Comparison of ENCODE assay signal across 28 mouse cellular contexts in genomic region chr2:11774426-11774825, GRCm38 (mm10). TPM values are rescaled to one million over a fixed set of nuclear protein-coding genes. Genes with fewer than 3 reads are reported as not detected.
DNase-seq lines count a peak whose midpoint lies in the region; ATAC-seq lines count a peak whose summit lies in the region.
"Had no signal": no experiment of that assay in that cellular context is flagged by ENCODE, and none has a peak within 500 bp of the region (broad histone marks: within the 10 kb centered on the region; RNA-seq: fewer than 3 reads in every experiment).

No protein-coding gene starts in this region.

- H3K4me1 ChIP-seq in hindbrain, embryonic 13.5 days (replicated peaks), result peaks cover 42% of the 10 kb centered on the region
- H3K4me1 ChIP-seq in hindbrain, embryonic 11.5 days (replicated peaks; ENCODE audit: control insufficient read depth, insufficient read depth, low read length), result peaks cover 2% of the 10 kb centered on the region
- peaks cover 27% of the 10 kb centered on the region for H3K4me1 ChIP-seq in limb, embryonic 13.5 days
- peaks cover 15% of the 10 kb centered on the region for H3K4me1 ChIP-seq in limb, embryonic 10.5 days
- peaks cover 28% of the 10 kb centered on the region for H3K4me1 ChIP-seq in heart, embryonic 12.5 days (replicated peaks)

- DNase-seq in hindbrain, embryonic 11.5 days (ENCODE audit: low spot score), result no peak
- DNase-seq in limb, embryonic 10.5 days (ENCODE audit: low spot score), result no peak
- peak; percentile 5 for DNase-seq in kidney, postnatal 14 days
- no peak for DNase-seq in cerebellum, postnatal 10 days
- DNase-seq: adrenal gland, postnatal 10 days; cerebellum, adult 11 months; cerebellum, adult 9-11 months; heart, adult 2 months; heart, postnatal 10 days; liver, embryonic 13.5 days; lung, adult 18-20 months; lung, postnatal 4 days; midbrain, embryonic 14.5 days; right cerebral cortex, postnatal 25 days; thymus, adult 18-20 months; thymus, postnatal 36 days had no signal

- no peak for ATAC-seq in hindbrain, embryonic 13.5 days (ENCODE audit: low FRiP score)
- ATAC-seq in hindbrain, embryonic 11.5 days (ENCODE audit: low FRiP score), result no peak
- no peak for ATAC-seq in limb, embryonic 13.5 days (ENCODE audit: low FRiP score, low read depth)
- ATAC-seq in heart, embryonic 12.5 days (ENCODE audit: insufficient number of reproducible peaks, low FRiP score), result no peak
- ATAC-seq: forebrain, embryonic 15.5 days; hindbrain, embryonic 16.5 days; lung, postnatal 0 days; Patski had no signal

- WGBS in hindbrain, embryonic 13.5 days, result 92% methylated on average over 10 of the region's 10 CpGs
- WGBS in hindbrain, embryonic 11.5 days, result 87% methylated on average over 10 of the region's 10 CpGs
- 77% methylated on average over 10 of the region's 10 CpGs for WGBS in limb, embryonic 13.5 days
- 85% methylated on average over 10 of the region's 10 CpGs for WGBS in limb, embryonic 10.5 days
- WGBS in heart, embryonic 12.5 days, result 86% methylated on average over 10 of the region's 10 CpGs

- H3K36me3 ChIP-seq in hindbrain, embryonic 13.5 days, result peaks cover 4% of the 10 kb centered on the region; the same call in 1 of the 2 replicates
- no peaks in the 10 kb centered on the region for H3K36me3 ChIP-seq in hindbrain, embryonic 11.5 days (ENCODE audit: control insufficient read depth, insufficient read depth, low read length)
- H3K36me3 ChIP-seq in limb, embryonic 13.5 days, result peaks cover 6% of the 10 kb centered on the region
- peaks cover 4% of the 10 kb centered on the region for H3K36me3 ChIP-seq in limb, embryonic 10.5 days
- H3K36me3 ChIP-seq in heart, embryonic 12.5 days, result peaks cover 5% of the 10 kb centered on the region
- H3K36me3 ChIP-seq: forebrain, embryonic 15.5 days had no signal

- H3K4me3 ChIP-seq in hindbrain, embryonic 13.5 days, result no peak overlapping the region
- H3K4me3 ChIP-seq in hindbrain, embryonic 11.5 days (ENCODE audit: low read depth, low read length), result no peak overlapping the region
- H3K4me3 ChIP-seq in limb, embryonic 13.5 days, result no peak overlapping the region
- no peak overlapping the region for H3K4me3 ChIP-seq in limb, embryonic 10.5 days
- no peak overlapping the region for H3K4me3 ChIP-seq in heart, embryonic 12.5 days
- H3K4me3 ChIP-seq: embryonic facial prominence, embryonic 13.5 days; forebrain, embryonic 10.5 days; forebrain, embryonic 15.5 days; heart, adult 2 months; heart, embryonic 13.5 days; limb, embryonic 15.5 days; liver, embryonic 13.5 days had no signal

- H3K27me3 ChIP-seq in hindbrain, embryonic 13.5 days, result no peaks in the 10 kb centered on the region
- no peaks in the 10 kb centered on the region for H3K27me3 ChIP-seq in hindbrain, embryonic 11.5 days (ENCODE audit: control insufficient read depth, insufficient read depth, low read length)
- no peaks in the 10 kb centered on the region for H3K27me3 ChIP-seq in limb, embryonic 13.5 days
- H3K27me3 ChIP-seq in limb, embryonic 10.5 days (ENCODE audit: low read depth, poor library complexity, severe bottlenecking), result no peaks in the 10 kb centered on the region
- H3K27me3 ChIP-seq in heart, embryonic 12.5 days (replicated peaks), result no peaks in the 10 kb centered on the region
- H3K27me3 ChIP-seq: embryonic facial prominence, embryonic 13.5 days; forebrain, embryonic 15.5 days; heart, embryonic 13.5 days; limb, embryonic 15.5 days; liver, embryonic 13.5 days; Patski had no signal

- no peaks in the 10 kb centered on the region for H3K9me3 ChIP-seq in hindbrain, embryonic 13.5 days
- no peaks in the 10 kb centered on the region for H3K9me3 ChIP-seq in hindbrain, embryonic 11.5 days (ENCODE audit: control insufficient read depth, low read length)
- no peaks in the 10 kb centered on the region for H3K9me3 ChIP-seq in limb, embryonic 13.5 days
- no peaks in the 10 kb centered on the region for H3K9me3 ChIP-seq in limb, embryonic 10.5 days (replicated peaks)
- no peaks in the 10 kb centered on the region for H3K9me3 ChIP-seq in heart, embryonic 12.5 days (replicated peaks)
- H3K9me3 ChIP-seq: embryonic facial prominence, embryonic 13.5 days; forebrain, embryonic 10.5 days; forebrain, embryonic 15.5 days; heart, embryonic 13.5 days; limb, embryonic 15.5 days; liver, embryonic 13.5 days had no signal

- H3K27ac ChIP-seq in hindbrain, embryonic 13.5 days, result no peak overlapping the region
- no peak overlapping the region for H3K27ac ChIP-seq in hindbrain, embryonic 11.5 days (ENCODE audit: low read depth, low read length)
- H3K27ac ChIP-seq in limb, embryonic 13.5 days, result no peak overlapping the region
- H3K27ac ChIP-seq in limb, embryonic 10.5 days, result no peak overlapping the region
- no peak overlapping the region for H3K27ac ChIP-seq in heart, embryonic 12.5 days (ENCODE audit: poor library complexity, severe bottlenecking)
- H3K27ac ChIP-seq: embryonic facial prominence, embryonic 13.5 days; forebrain, embryonic 10.5 days; forebrain, embryonic 15.5 days; heart, adult 2 months; heart, embryonic 13.5 days; limb, embryonic 15.5 days; liver, embryonic 13.5 days; stomach, postnatal 0 days had no signal

- peak overlapping the region; percentile 15; the same call in 1 of the 2 replicates for H3K9ac ChIP-seq in hindbrain, embryonic 13.5 days
- no peak overlapping the region for H3K9ac ChIP-seq in hindbrain, embryonic 11.5 days (ENCODE audit: low read depth, low read length)
- H3K9ac ChIP-seq in limb, embryonic 13.5 days, result 0 out of 2 replicates have a peak overlapping the region, but pooled peaks have one; percentile 32
- H3K9ac ChIP-seq in heart, embryonic 12.5 days, result no peak overlapping the region
- H3K9ac ChIP-seq: embryonic facial prominence, embryonic 13.5 days; forebrain, embryonic 15.5 days; heart, embryonic 13.5 days; limb, embryonic 15.5 days; liver, embryonic 13.5 days had no signal

- H3K4me2 ChIP-seq in hindbrain, embryonic 13.5 days, result no peak overlapping the region
- no peak overlapping the region for H3K4me2 ChIP-seq in hindbrain, embryonic 11.5 days (replicated peaks; ENCODE audit: low read depth, low read length)
- no peak overlapping the region for H3K4me2 ChIP-seq in limb, embryonic 13.5 days (replicated peaks)
- no peak overlapping the region for H3K4me2 ChIP-seq in heart, embryonic 12.5 days
- H3K4me2 ChIP-seq: embryonic facial prominence, embryonic 13.5 days; forebrain, embryonic 15.5 days; heart, embryonic 13.5 days; limb, embryonic 15.5 days; liver, embryonic 13.5 days had no signal

RNA-seq across cellular contexts. Expression of gene Fbh1, which starts 3.0 kb away (rescaled TPM):
- polyA plus RNA-seq in hindbrain, embryonic 13.5 days (2015; fragmentation: Nextera tagmentation; extraction: Ambion mirVana), result 135 and 137 TPM in 2 replicates
- polyA plus RNA-seq in hindbrain, embryonic 11.5 days (2014; fragmentation: Nextera tagmentation; extraction: Ambion mirVana), result 132 and 148 TPM in 2 replicates
- polyA plus RNA-seq in limb, embryonic 13.5 days (2015; fragmentation: Nextera tagmentation; extraction: Ambion mirVana), result 132 and 144 TPM in 2 replicates
- 98.9 and 118 TPM in 2 replicates for polyA plus RNA-seq in limb, embryonic 10.5 days (2016; fragmentation: Nextera tagmentation; extraction: Ambion mirVana)
- polyA plus RNA-seq in heart, embryonic 12.5 days (2016; fragmentation: Nextera tagmentation; extraction: Ambion mirVana), result 133 and 138 TPM in 2 replicates

RNA-seq across cellular contexts. Expression of gene Ankrd16, which starts 3.2 kb away (rescaled TPM):
- 52.0 and 54.4 TPM in 2 replicates for polyA plus RNA-seq in hindbrain, embryonic 13.5 days (2015; fragmentation: Nextera tagmentation; extraction: Ambion mirVana)
- polyA plus RNA-seq in hindbrain, embryonic 11.5 days (2014; fragmentation: Nextera tagmentation; extraction: Ambion mirVana), result 32.9 and 35.3 TPM in 2 replicates
- 49.0 and 54.5 TPM in 2 replicates for polyA plus RNA-seq in limb, embryonic 13.5 days (2015; fragmentation: Nextera tagmentation; extraction: Ambion mirVana)
- polyA plus RNA-seq in limb, embryonic 10.5 days (2016; fragmentation: Nextera tagmentation; extraction: Ambion mirVana), result 38.6 and 51.9 TPM in 2 replicates
- polyA plus RNA-seq in heart, embryonic 12.5 days (2016; fragmentation: Nextera tagmentation; extraction: Ambion mirVana), result 35.7 and 36.8 TPM in 2 replicates

Comparison
In these comparisons a context has a peak if more than half of its experiments do, and no peak if none do; other contexts are left out.
1. H3K9ac ChIP-seq: peak in hindbrain, embryonic 13.5 days (single experiment) and limb, embryonic 13.5 days (single experiment); none in hindbrain, embryonic 11.5 days (single experiment) and heart, embryonic 12.5 days (single experiment).